Mouse (Mus musculus) granulocyte monocyte progenitor cell, adult 5-6 weeks (primary cell): Measurements from ENCODE around the gene Nes. TPM values are rescaled to one million over a fixed set of nuclear protein-coding genes. Genes with fewer than 3 reads are reported as not detected.

Experiments
- ATAC-seq: replicated peaks from 2 replicates; pipeline ENCODE4 v1.8.0; 2016; ENCODE audit warnings: mild to moderate bottlenecking, moderate TSS enrichment, inconsistent platforms; ENCODE audit not compliant: poor library complexity, severe bottlenecking
- total RNA-seq, 2 experiments: library from RNA; stranded (forward) in 1 of 2; stranded (reverse) in 1 of 2; fragments of 200-712, 200-1000 nt in 1 of 2; fragments of >200 nt in 1 of 2; fragmentation: Nextera tagmentation in 1 of 2; gene quantifications; 2 replicates each; pipeline ENCODE4 v1.2.3; 2014 to 2017

Nes gene
- total RNA-seq, 2 experiments from 2014 or later, result 0.05 TPM; not detected in 1

- no peak for ATAC-seq
Measured at GRCm38 (mm10) chr3:88002291-88002976, 31.6 kb downstream of the Nes start.

- ATAC-seq, result no peak
Measured at GRCm38 (mm10) chr3:88005822-88006786, 35.2 kb downstream of the Nes start.

- peak; percentile 58; the same call in 1 of the 2 replicates for ATAC-seq
Measured at GRCm38 (mm10) chr3:88010634-88011265, 39.9 kb downstream of the Nes start.

GRCm38 (mm10) chr3:88022322-88023191, 51.7 kb downstream of the Nes start:
- ATAC-seq, result peak; percentile 86

- ATAC-seq, result peak; percentile 51
Measured at GRCm38 (mm10) chr3:88023192-88024074, 52.6 kb downstream of the Nes start.

GRCm38 (mm10) chr3:88026823-88027222, 55.9 kb downstream of the Nes start:
- no peak for ATAC-seq

GRCm38 (mm10) chr3:88027434-88028186, 56.7 kb downstream of the Nes start, which contains the start of gene Hapln2:
TSS of gene Hapln2 (minus strand) at chr3:88027583.
- no peak for ATAC-seq

Other genes starting within 250 kb of the Nes start
- not detected in 2 replicates for gene Lrrc71, start 222.5 kb upstream of the Nes start, total RNA-seq (2014; fragmentation: Nextera tagmentation)
- not detected in 2 replicates for gene Lrrc71, start 222.5 kb upstream of the Nes start, total RNA-seq (2017)
- not detected in 2 replicates for gene Ntrk1, start 175.9 kb upstream of the Nes start, total RNA-seq (2014; fragmentation: Nextera tagmentation)
- gene Ntrk1, start 175.9 kb upstream of the Nes start, total RNA-seq (2017), result not detected in 2 replicates
- gene Insrr, start 174.1 kb upstream of the Nes start, total RNA-seq (2014; fragmentation: Nextera tagmentation), result not detected in 2 replicates
- gene Insrr, start 174.1 kb upstream of the Nes start, total RNA-seq (2017), result not detected in 2 replicates
- gene Pear1, start 146.8 kb upstream of the Nes start, total RNA-seq (2014; fragmentation: Nextera tagmentation), result 1.8 and 9.6 TPM in 2 replicates
- gene Pear1, start 146.8 kb upstream of the Nes start, total RNA-seq (2017), result 0.57 and 1.0 TPM in 2 replicates
- gene Sh2d2a, start 124.3 kb upstream of the Nes start, total RNA-seq (2014; fragmentation: Nextera tagmentation), result not detected in 2 replicates
- gene Sh2d2a, start 124.3 kb upstream of the Nes start, total RNA-seq (2017), result 0.10 TPM in 1 of 2 replicates, not detected in the other
- gene Prcc, start 85.5 kb upstream of the Nes start, total RNA-seq (2014; fragmentation: Nextera tagmentation), result 25.9 and 35.4 TPM in 2 replicates
- gene Prcc, start 85.5 kb upstream of the Nes start, total RNA-seq (2017), result 29.6 and 33.4 TPM in 2 replicates
- gene Hdgf, start 64.8 kb upstream of the Nes start, total RNA-seq (2014; fragmentation: Nextera tagmentation), result 330 and 338 TPM in 2 replicates
- gene Hdgf, start 64.8 kb upstream of the Nes start, total RNA-seq (2017), result 302 and 321 TPM in 2 replicates
- 165 and 169 TPM in 2 replicates for gene Mrpl24, start 51.6 kb upstream of the Nes start, total RNA-seq (2014; fragmentation: Nextera tagmentation)
- gene Mrpl24, start 51.6 kb upstream of the Nes start, total RNA-seq (2017), result 112 and 134 TPM in 2 replicates
- gene Isg20l2, start 40.8 kb upstream of the Nes start, total RNA-seq (2014; fragmentation: Nextera tagmentation), result 49.5 and 63.1 TPM in 2 replicates
- gene Isg20l2, start 40.8 kb upstream of the Nes start, total RNA-seq (2017), result 45.7 and 51.4 TPM in 2 replicates
- gene Rrnad1, start 40.4 kb upstream of the Nes start, total RNA-seq (2014; fragmentation: Nextera tagmentation), result 20.7 and 30.7 TPM in 2 replicates
- gene Rrnad1, start 40.4 kb upstream of the Nes start, total RNA-seq (2017), result 13.6 and 13.8 TPM in 2 replicates
- gene Crabp2, start 22.4 kb upstream of the Nes start, total RNA-seq (2014; fragmentation: Nextera tagmentation), result not detected in 2 replicates
- gene Crabp2, start 22.4 kb upstream of the Nes start, total RNA-seq (2017), result not detected in 2 replicates
- gene Bcan, start 29.2 kb downstream of the Nes start, total RNA-seq (2014; fragmentation: Nextera tagmentation), result not detected in 2 replicates
- not detected in 2 replicates for gene Bcan, start 29.2 kb downstream of the Nes start, total RNA-seq (2017)
- not detected in 2 replicates for gene Hapln2, start 56.5 kb downstream of the Nes start, total RNA-seq (2014; fragmentation: Nextera tagmentation)
- not detected in 2 replicates for gene Hapln2, start 56.5 kb downstream of the Nes start, total RNA-seq (2017)
- gene Gpatch4, start 72.0 kb downstream of the Nes start, total RNA-seq (2014; fragmentation: Nextera tagmentation), result 45.8 and 50.5 TPM in 2 replicates
- gene Gpatch4, start 72.0 kb downstream of the Nes start, total RNA-seq (2017), result 39.6 and 40.8 TPM in 2 replicates
- gene Naxe, start 87.4 kb downstream of the Nes start, total RNA-seq (2014; fragmentation: Nextera tagmentation), result 73.8 and 84.3 TPM in 2 replicates
- gene Naxe, start 87.4 kb downstream of the Nes start, total RNA-seq (2017), result 34.3 and 36.1 TPM in 2 replicates
- not detected in 2 replicates for gene Ttc24, start 107.2 kb downstream of the Nes start, total RNA-seq (2014; fragmentation: Nextera tagmentation)
- gene Ttc24, start 107.2 kb downstream of the Nes start, total RNA-seq (2017), result not detected in 2 replicates
- gene Iqgap3, start 110.9 kb downstream of the Nes start, total RNA-seq (2014; fragmentation: Nextera tagmentation), result 5.9 and 9.9 TPM in 2 replicates
- 19.5 and 19.9 TPM in 2 replicates for gene Iqgap3, start 110.9 kb downstream of the Nes start, total RNA-seq (2017)
- 119 and 132 TPM in 2 replicates for gene Mef2d, start 171.3 kb downstream of the Nes start, total RNA-seq (2014; fragmentation: Nextera tagmentation)
- gene Mef2d, start 171.3 kb downstream of the Nes start, total RNA-seq (2017), result 42.4 and 52.4 TPM in 2 replicates